Mouse (Mus musculus): ENCODE results near the gene Card10. TPM values are rescaled to one million over a fixed set of nuclear protein-coding genes. Genes with fewer than 3 reads are reported as not detected.

The Card10 gene
- polyA plus RNA-seq, 1 experiment = 24.2 TPM

- DNase-seq (ENCODE audit: low read depth, low spot score) = no peak
- 48% methylated on average over 12 of the region's 12 CpGs for WGBS
Observed at GRCm38 (mm10) chr15:78835200-78836085, 32.6 kb upstream of the Card10 start.

- DNase-seq (ENCODE audit: low read depth, low spot score) = no peak
- WGBS = 65% methylated on average over 10 of the region's 10 CpGs
Observed at GRCm38 (mm10) chr15:78834233-78835005, 31.6 kb upstream of the Card10 start.

- no peak for DNase-seq (ENCODE audit: low read depth, low spot score)
Observed at GRCm38 (mm10) chr15:78833582-78833981, 30.7 kb upstream of the Card10 start.

GRCm38 (mm10) chr15:78832701-78833123 lies 29.9 kb upstream of the Card10 start:
- WGBS = 11% methylated on average over 14 of the region's 14 CpGs
- no peak for DNase-seq (ENCODE audit: low read depth, low spot score)

More at GRCm38 (mm10) chr15:78833582-78833981, 30.7 kb upstream of the Card10 start:
- WGBS = 98% methylated on average over 3 of the region's 3 CpGs

GRCm38 (mm10) chr15:78831720-78832657 lies 29.1 kb upstream of the Card10 start:
- no peak for DNase-seq (ENCODE audit: low read depth, low spot score)
- WGBS = 66% methylated on average over 19 of the region's 19 CpGs

- no peak for DNase-seq (ENCODE audit: low read depth, low spot score)
- WGBS = 40% methylated on average over 10 of the region's 10 CpGs
Observed at GRCm38 (mm10) chr15:78830742-78831719, 28.2 kb upstream of the Card10 start.

GRCm38 (mm10) chr15:78829636-78830035 lies 26.8 kb upstream of the Card10 start:
- DNase-seq (ENCODE audit: low read depth, low spot score) = no peak
- 98% methylated on average over 1 of the region's 1 CpGs for WGBS

- DNase-seq (ENCODE audit: low read depth, low spot score) = no peak
- WGBS = 22% methylated on average over 5 of the region's 5 CpGs
Observed at GRCm38 (mm10) chr15:78828315-78828714, 25.5 kb upstream of the Card10 start.

- 19% methylated on average over 28 of the region's 28 CpGs for WGBS
- no peak for DNase-seq (ENCODE audit: low read depth, low spot score)
Observed at GRCm38 (mm10) chr15:78826213-78827204, 23.7 kb upstream of the Card10 start.

GRCm38 (mm10) chr15:78816074-78816391 lies 13.2 kb upstream of the Card10 start:
- WGBS = 22% methylated on average over 6 of the region's 6 CpGs
- no peak for DNase-seq (ENCODE audit: low read depth, low spot score)

- 11% methylated on average over 11 of the region's 11 CpGs for WGBS
- DNase-seq (ENCODE audit: low read depth, low spot score) = peak; percentile 94
Observed at GRCm38 (mm10) chr15:78815314-78816073, 12.7 kb upstream of the Card10 start.

GRCm38 (mm10) chr15:78813603-78814002 lies 10.8 kb upstream of the Card10 start:
- DNase-seq (ENCODE audit: low read depth, low spot score) = no peak
- 48% methylated on average over 4 of the region's 4 CpGs for WGBS

- WGBS = 60% methylated on average over 9 of the region's 9 CpGs
- DNase-seq (ENCODE audit: low read depth, low spot score) = no peak
Observed at GRCm38 (mm10) chr15:78810146-78810545, 7.3 kb upstream of the Card10 start.

GRCm38 (mm10) chr15:78809739-78810138 lies 6.9 kb upstream of the Card10 start:
- no peak for DNase-seq (ENCODE audit: low read depth, low spot score)
- WGBS = 59% methylated on average over 9 of the region's 9 CpGs

GRCm38 (mm10) chr15:78808980-78809379 lies 6.1 kb upstream of the Card10 start:
- no peak for DNase-seq (ENCODE audit: low read depth, low spot score)
- 96% methylated on average over 2 of the region's 2 CpGs for WGBS

- 35% methylated on average over 3 of the region's 3 CpGs for WGBS
- no peak for DNase-seq (ENCODE audit: low read depth, low spot score)
Observed at GRCm38 (mm10) chr15:78807141-78807540, 4.3 kb upstream of the Card10 start.

GRCm38 (mm10) chr15:78806614-78807013 lies 3.8 kb upstream of the Card10 start:
- 8% methylated on average over 2 of the region's 2 CpGs for whole genome bisulfite sequencing
- no peak for DNase-seq (ENCODE audit: low read depth, low spot score)
